Mouse (Mus musculus) B cell, adult 2 months (primary cell): ENCODE data around the gene Myh13.
A peak's percentile ranks its signal among the peaks of the same experiment; 100 is the strongest.

Source experiments
- DNase-seq, 2 experiments: peaks; one replicate each; pipeline ENCODE4 v3.0.0; 2022

Myh13 gene

GRCm38 (mm10) chr11:67321358-67321757, at the start of gene Myh13:
Gene Myh13 (plus strand): TSS chr11:67321658.
- DNase-seq = no peak

GRCm38 (mm10) chr11:67276601-67277174, 44.8 kb upstream of the Myh13 start, which contains the start of gene Myh8:
Gene Myh8 (plus strand): TSS chr11:67277124.
- DNase-seq = no peak

GRCm38 (mm10) chr11:67293440-67293839, 28.0 kb upstream of the Myh13 start:
- no peak for DNase-seq

- no peak for DNase-seq
Measured at GRCm38 (mm10) chr11:67313733-67314452, 7.6 kb upstream of the Myh13 start.

- DNase-seq = no peak
Measured at GRCm38 (mm10) chr11:67326536-67326935, 5.1 kb downstream of the Myh13 start.

GRCm38 (mm10) chr11:67344556-67344955, 23.1 kb downstream of the Myh13 start:
- no peak for DNase-seq

GRCm38 (mm10) chr11:67345186-67345855, 23.9 kb downstream of the Myh13 start:
- no peak for DNase-seq

GRCm38 (mm10) chr11:67345856-67346236, 24.4 kb downstream of the Myh13 start:
- no peak for DNase-seq

GRCm38 (mm10) chr11:67350153-67350768, 28.8 kb downstream of the Myh13 start:
- peak; percentile 61 to 63 for DNase-seq

GRCm38 (mm10) chr11:67353011-67353410, 31.6 kb downstream of the Myh13 start:
- no peak for DNase-seq

- DNase-seq = no peak
Measured at GRCm38 (mm10) chr11:67358031-67358430, 36.6 kb downstream of the Myh13 start.

GRCm38 (mm10) chr11:67362236-67362635, 40.8 kb downstream of the Myh13 start:
- no peak for DNase-seq

- DNase-seq = no peak
Measured at GRCm38 (mm10) chr11:67364551-67364950, 43.1 kb downstream of the Myh13 start.

GRCm38 (mm10) chr11:67364986-67365721, 43.7 kb downstream of the Myh13 start:
- no peak for DNase-seq

GRCm38 (mm10) chr11:67366936-67367335, 45.5 kb downstream of the Myh13 start:
- DNase-seq = no peak

- DNase-seq = peak; percentile 9 to 14
Measured at GRCm38 (mm10) chr11:67373333-67373732, 51.9 kb downstream of the Myh13 start.

- DNase-seq = peak; percentile 10 to 16
Measured at GRCm38 (mm10) chr11:67376308-67376707, 54.9 kb downstream of the Myh13 start.

- DNase-seq = no peak
Measured at GRCm38 (mm10) chr11:67379703-67380510, 58.4 kb downstream of the Myh13 start.

GRCm38 (mm10) chr11:67381833-67382232, 60.4 kb downstream of the Myh13 start:
- DNase-seq = no peak

GRCm38 (mm10) chr11:67384653-67385052, 63.2 kb downstream of the Myh13 start:
- no peak for DNase-seq

- DNase-seq = no peak
Measured at GRCm38 (mm10) chr11:67386815-67387415, 65.5 kb downstream of the Myh13 start.
